In genomic region chr9:22820646-22821185, GRCm38 (mm10) we compare ENCODE assay signal across 28 mouse cellular contexts.
DNase-seq lines count a peak whose midpoint lies in the region; ATAC-seq and TF ChIP-seq lines count a peak whose summit lies in the region.
"Had no signal": no experiment of that assay in that cellular context is flagged by ENCODE, and none has a peak within 500 bp of the region (broad histone marks: within the 10 kb centered on the region; RNA-seq: fewer than 3 reads in every experiment).

No protein-coding gene starts in this region.

- H3K4me3 ChIP-seq in lung, embryonic 16.5 days (ENCODE audit: low read length) = no peak overlapping the region
- H3K4me3 ChIP-seq in lung, adult 2 months (replicated peaks; ENCODE audit: extremely low read depth, low read depth, low read length) = no peak overlapping the region
- H3K4me3 ChIP-seq in midbrain, embryonic 14.5 days (replicated peaks; ENCODE audit: low read depth, low read length) = no peak overlapping the region
- no peak overlapping the region for H3K4me3 ChIP-seq in midbrain, embryonic 15.5 days
- H3K4me3 ChIP-seq: embryonic facial prominence, embryonic 12.5 days; gastrocnemius, adult 2 months; limb, embryonic 10.5 days; limb, embryonic 15.5 days; liver, embryonic 13.5 days had no signal

- H3K27me3 ChIP-seq in lung, embryonic 16.5 days (ENCODE audit: control insufficient read depth, insufficient read depth, low read depth, low read length) = no peaks in the 10 kb centered on the region
- no peaks in the 10 kb centered on the region for H3K27me3 ChIP-seq in midbrain, embryonic 14.5 days (ENCODE audit: control insufficient read depth, insufficient read depth, low read length)
- no peaks in the 10 kb centered on the region; the same call in 1 of the 2 replicates for H3K27me3 ChIP-seq in midbrain, embryonic 15.5 days (replicated peaks)
- H3K27me3 ChIP-seq: CH12.LX; embryonic facial prominence, embryonic 12.5 days; limb, embryonic 15.5 days; liver, embryonic 13.5 days; Patski had no signal

- H3K4me2 ChIP-seq in lung, embryonic 16.5 days (ENCODE audit: low read depth, low read length) = no peak overlapping the region
- H3K4me2 ChIP-seq in midbrain, embryonic 14.5 days (ENCODE audit: low read length) = no peak overlapping the region
- H3K4me2 ChIP-seq in midbrain, embryonic 15.5 days = no peak overlapping the region
- H3K4me2 ChIP-seq: embryonic facial prominence, embryonic 12.5 days; heart, embryonic 11.5 days; hindbrain, embryonic 14.5 days; limb, embryonic 15.5 days; liver, embryonic 13.5 days had no signal

- ATAC-seq in lung, embryonic 16.5 days (ENCODE audit: low read depth) = peak; percentile 79
- no peak for ATAC-seq in midbrain, embryonic 14.5 days (ENCODE audit: low FRiP score, low TSS enrichment)
- no peak for ATAC-seq in midbrain, embryonic 15.5 days (replicated peaks)
- ATAC-seq: forebrain, embryonic 16.5 days; intestine, postnatal 0 days; Patski had no signal

- H3K4me1 ChIP-seq in lung, embryonic 16.5 days (replicated peaks; ENCODE audit: control insufficient read depth, insufficient read depth, low read length) = peaks cover 5% of the 10 kb centered on the region; the same call in 1 of the 2 replicates
- no peaks in the 10 kb centered on the region for H3K4me1 ChIP-seq in lung, adult 2 months (ENCODE audit: control insufficient read depth, insufficient read depth, low read length)
- H3K4me1 ChIP-seq in midbrain, embryonic 14.5 days (ENCODE audit: control insufficient read depth, insufficient read depth, low read length) = 0 out of 2 replicates have a peak, but pooled peaks cover 13% of the 10 kb centered on the region
- no peaks in the 10 kb centered on the region for H3K4me1 ChIP-seq in midbrain, embryonic 15.5 days
- H3K4me1 ChIP-seq: embryonic facial prominence, embryonic 12.5 days; limb, embryonic 15.5 days had no signal

- TF ChIP-seq CTCF in lung, adult 2 months (IDR thresholded peaks at IDR 0.05; ENCODE audit: insufficient read depth, low read length) = no peak

- no peaks in the 10 kb centered on the region for H3K36me3 ChIP-seq in lung, embryonic 16.5 days (ENCODE audit: control insufficient read depth, insufficient read depth, low read length)
- no peaks in the 10 kb centered on the region for H3K36me3 ChIP-seq in midbrain, embryonic 14.5 days (ENCODE audit: control insufficient read depth, insufficient read depth, low read length)
- H3K36me3 ChIP-seq in midbrain, embryonic 15.5 days (replicated peaks) = no peaks in the 10 kb centered on the region
- H3K36me3 ChIP-seq: embryonic facial prominence, embryonic 12.5 days; limb, embryonic 10.5 days; limb, embryonic 15.5 days; liver, embryonic 13.5 days had no signal

- H3K9ac ChIP-seq in lung, embryonic 16.5 days (ENCODE audit: low read length) = no peak overlapping the region
- H3K9ac ChIP-seq in midbrain, embryonic 14.5 days (replicated peaks; ENCODE audit: low read length) = no peak overlapping the region
- no peak overlapping the region for H3K9ac ChIP-seq in midbrain, embryonic 15.5 days
- H3K9ac ChIP-seq: embryonic facial prominence, embryonic 12.5 days; hindbrain, embryonic 14.5 days; limb, embryonic 15.5 days; liver, embryonic 13.5 days had no signal

- TF ChIP-seq POLR2A in lung, adult 2 months (IDR thresholded peaks at IDR 0.05; ENCODE audit: borderline replicate concordance, extremely low read depth, low read depth, low read length) = no peak

- H3K9me3 ChIP-seq in lung, embryonic 16.5 days (ENCODE audit: control insufficient read depth, low read length) = no peaks in the 10 kb centered on the region
- H3K9me3 ChIP-seq in midbrain, embryonic 14.5 days (ENCODE audit: control insufficient read depth, low read length) = no peaks in the 10 kb centered on the region
- no peaks in the 10 kb centered on the region for H3K9me3 ChIP-seq in midbrain, embryonic 15.5 days
- H3K9me3 ChIP-seq: embryonic facial prominence, embryonic 12.5 days; limb, embryonic 10.5 days; limb, embryonic 15.5 days; liver, embryonic 13.5 days had no signal

- WGBS in lung, embryonic 16.5 days = 16% methylated on average over 6 of the region's 6 CpGs
- WGBS in lung, adult 2 months = 50% methylated on average over 6 of the region's 6 CpGs
- 22% methylated on average over 6 of the region's 6 CpGs for WGBS in midbrain, embryonic 14.5 days
- 25% methylated on average over 6 of the region's 6 CpGs for WGBS in midbrain, embryonic 15.5 days

- no peak for DNase-seq in lung, adult 2 months
- DNase-seq in midbrain, embryonic 14.5 days = peak; percentile 34
- peak; percentile 44 for DNase-seq in embryo, embryonic 10.5 days (ENCODE audit: low spot score)
- DNase-seq in cerebellum, postnatal 36 days = no peak
- DNase-seq in spleen, postnatal 14 days (ENCODE audit: low spot score in 2 of 2) = no peak
- DNase-seq: adrenal gland, postnatal 10 days; B cell, adult 2 months; cerebellum, adult 11 months; cerebellum, adult 9-11 months; gastrocnemius, adult 2 months; gastrocnemius, postnatal 36 days; heart, adult 18-20 months; heart, postnatal 36 days; kidney, adult 9 months; kidney, postnatal 10 days; liver, embryonic 13.5 days; lung, postnatal 14 days had no signal

- H3K27ac ChIP-seq in lung, embryonic 16.5 days (ENCODE audit: low read length) = no peak overlapping the region
- H3K27ac ChIP-seq in midbrain, embryonic 14.5 days (replicated peaks; ENCODE audit: low read depth, low read length) = no peak overlapping the region
- H3K27ac ChIP-seq in midbrain, embryonic 15.5 days = no peak overlapping the region
- H3K27ac ChIP-seq: embryonic facial prominence, embryonic 12.5 days; gastrocnemius, adult 2 months; hindbrain, embryonic 14.5 days; limb, embryonic 10.5 days; limb, embryonic 15.5 days; liver, embryonic 13.5 days had no signal

Comparison
In these comparisons a context has a peak if more than half of its experiments do, and no peak if none do; other contexts are left out.
1. DNase-seq: peak in midbrain, embryonic 14.5 days (single experiment) and embryo, embryonic 10.5 days (single experiment); none in lung, adult 2 months (single experiment), cerebellum, postnatal 36 days (0 of 2) and spleen, postnatal 14 days (0 of 2).